Mouse (Mus musculus): ENCODE measurements around the gene Fermt1. TPM values are rescaled to one million over a fixed set of nuclear protein-coding genes. Genes with fewer than 3 reads are reported as not detected.

Gene Fermt1
- polyA plus RNA-seq, 1 experiment from 2014 or later: not detected

DNA sequence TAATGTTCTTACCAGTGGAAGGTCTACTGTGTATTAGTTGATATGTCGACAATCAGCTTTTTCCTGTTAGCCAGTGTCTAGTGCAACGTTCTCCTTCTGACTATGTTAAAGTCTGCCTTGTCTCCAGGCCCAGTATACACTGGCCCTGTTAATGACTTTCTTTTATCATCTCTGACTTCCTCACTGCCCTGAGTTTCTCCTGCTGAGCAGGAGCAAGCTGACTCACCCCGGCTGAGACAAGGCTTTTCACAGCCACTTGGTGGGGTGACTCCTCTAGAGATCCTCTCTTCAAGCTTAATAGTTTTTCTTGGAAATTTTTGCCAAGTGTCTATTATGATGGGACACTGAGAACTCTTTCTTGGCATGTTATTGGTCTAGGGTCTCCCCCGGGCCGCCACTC is 89.4 kb downstream of the Fermt1 start:
- no peak overlapping the region for H3K9ac ChIP-seq (ENCODE audit: low read length)
- no peak for ATAC-seq
- 74% methylated on average over 5 of the region's 5 CpGs for WGBS
- H3K4me3 ChIP-seq (ENCODE audit: low read depth, low read length): no peak overlapping the region
- no peak overlapping the region for H3K27ac ChIP-seq (ENCODE audit: low read depth, low read length)
- peaks cover 15% of the 10 kb centered on the region for H3K36me3 ChIP-seq (ENCODE audit: control insufficient read depth, insufficient read depth, low read length)
- H3K4me2 ChIP-seq (ENCODE audit: low read length): no peak overlapping the region
- no peak for DNase-seq (ENCODE audit: low spot score)
- no peaks in the 10 kb centered on the region for H3K4me1 ChIP-seq (ENCODE audit: control insufficient read depth, insufficient read depth, low read length)
- H3K27me3 ChIP-seq (replicated peaks; ENCODE audit: control insufficient read depth, insufficient read depth, low read length): no peaks in the 10 kb centered on the region
- H3K9me3 ChIP-seq (replicated peaks; ENCODE audit: control insufficient read depth, low read length): no peaks in the 10 kb centered on the region

Other genes starting within 250 kb of the Fermt1 start
- 23.1 and 27.0 TPM in 2 replicates for gene Chgb, start 164.6 kb downstream of the Fermt1 start, polyA plus RNA-seq (2014; fragmentation: Nextera tagmentation; extraction: Ambion mirVana)
- gene Trmt6, start 129.9 kb downstream of the Fermt1 start, polyA plus RNA-seq (2014; fragmentation: Nextera tagmentation; extraction: Ambion mirVana): 24.0 and 29.7 TPM in 2 replicates
- gene Mcm8, start 129.8 kb downstream of the Fermt1 start, polyA plus RNA-seq (2014; fragmentation: Nextera tagmentation; extraction: Ambion mirVana): 9.3 and 9.5 TPM in 2 replicates
- 8.2 and 8.9 TPM in 2 replicates for gene Crls1, start 99.2 kb downstream of the Fermt1 start, polyA plus RNA-seq (2014; fragmentation: Nextera tagmentation; extraction: Ambion mirVana)
- 0.05 TPM in 1 of 2 replicates, not detected in the other for gene Lrrn4, start 65.0 kb downstream of the Fermt1 start, polyA plus RNA-seq (2014; fragmentation: Nextera tagmentation; extraction: Ambion mirVana)

Measured in forebrain, embryonic 14.5 days (tissue).